ENCODE assay signal across 9 mouse cellular contexts in genomic region chr14:25759551-25759950, GRCm38 (mm10). TPM values are rescaled to one million over a fixed set of nuclear protein-coding genes. Genes with fewer than 3 reads are reported as not detected.
DNase-seq lines count a peak whose midpoint lies in the region; ATAC-seq and TF ChIP-seq lines count a peak whose summit lies in the region.
"Had no signal": no experiment of that assay in that cellular context is flagged by ENCODE, and none has a peak within 500 bp of the region (broad histone marks: within the 10 kb centered on the region; RNA-seq: fewer than 3 reads in every experiment).

No protein-coding gene starts in this region.

- no peak for DNase-seq in layer of hippocampus, adult 2 months (ENCODE audit: low spot score in 2 of 2)
- no peak for DNase-seq in layer of hippocampus, adult 18-20 months (ENCODE audit: low spot score in 2 of 2)
- peak; percentile 70 for DNase-seq in adipocyte (ENCODE audit: low spot score)
- no peak for DNase-seq in spleen, postnatal 36 days (ENCODE audit: low spot score in 2 of 2)
- DNase-seq: embryo, embryonic 11 days had no signal

- H3K27me3 ChIP-seq in embryonic facial prominence, embryonic 13.5 days = no peaks in the 10 kb centered on the region

- no peak for TF ChIP-seq CTCF in layer of hippocampus, adult 2 months (conservative IDR thresholded peaks at IDR 0.05)

- no peak for ATAC-seq in embryonic facial prominence, embryonic 13.5 days (ENCODE audit: insufficient number of reproducible peaks, insufficient read depth, low FRiP score, low TSS enrichment, low read depth)
- peak; percentile 27 for ATAC-seq in megakaryocyte, adult 5-6 weeks (ENCODE audit: poor library complexity, severe bottlenecking)
- no peak for ATAC-seq in frontal cortex, adult (ENCODE audit: low TSS enrichment)

- 26% methylated on average over 7 of the region's 7 CpGs for WGBS in embryonic facial prominence, embryonic 13.5 days

- peaks cover 81% of the 10 kb centered on the region for H3K4me1 ChIP-seq in embryonic facial prominence, embryonic 13.5 days

- H3K36me3 ChIP-seq in embryonic facial prominence, embryonic 13.5 days = peaks cover 31% of the 10 kb centered on the region

- no peaks in the 10 kb centered on the region for H3K9me3 ChIP-seq in embryonic facial prominence, embryonic 13.5 days

- H3K4me3 ChIP-seq in layer of hippocampus, adult 2 months = no peak overlapping the region
- H3K4me3 ChIP-seq in embryonic facial prominence, embryonic 13.5 days = no peak overlapping the region

- peak overlapping the region; percentile 24 for H3K4me2 ChIP-seq in embryonic facial prominence, embryonic 13.5 days
- H3K4me2 ChIP-seq: midbrain, embryonic 11.5 days had no signal

- peak overlapping the region; percentile 38; the same call in 1 of the 2 replicates for H3K9ac ChIP-seq in embryonic facial prominence, embryonic 13.5 days

- H3K27ac ChIP-seq in layer of hippocampus, adult 2 months = peak overlapping the region; percentile 71
- peak overlapping the region; percentile 83 for H3K27ac ChIP-seq in embryonic facial prominence, embryonic 13.5 days

RNA-seq across cellular contexts. Expression of gene Zcchc24, which starts 9.3 kb away (rescaled TPM):
- 10 to 100 TPM; 56.4 to 58.5 TPM for total RNA-seq in layer of hippocampus, adult 2 months (2021)
- 10 to 100 TPM; 61.8 to 65.7 TPM for total RNA-seq in layer of hippocampus, adult 18-20 months (2021)
- polyA plus RNA-seq in embryonic facial prominence, embryonic 13.5 days (2015; fragmentation: Nextera tagmentation; extraction: Ambion mirVana) = 29.4 and 32.7 TPM in 2 replicates
- total RNA-seq in megakaryocyte, adult 5-6 weeks (2015) = 33.6 and 37.0 TPM in 2 replicates
- 23.2 and 24.1 TPM in 2 replicates for total RNA-seq in megakaryocyte, adult 5-6 weeks (2017)
